Mouse (Mus musculus): ENCODE results near the gene Lmnb2. TPM values are rescaled to one million over a fixed set of nuclear protein-coding genes. Genes with fewer than 3 reads are reported as not detected.

The Lmnb2 gene
- polyA plus RNA-seq (2015; fragmentation: Nextera tagmentation; extraction: Ambion mirVana), result 10.5 and 12.7 TPM in 2 replicates

DNA sequence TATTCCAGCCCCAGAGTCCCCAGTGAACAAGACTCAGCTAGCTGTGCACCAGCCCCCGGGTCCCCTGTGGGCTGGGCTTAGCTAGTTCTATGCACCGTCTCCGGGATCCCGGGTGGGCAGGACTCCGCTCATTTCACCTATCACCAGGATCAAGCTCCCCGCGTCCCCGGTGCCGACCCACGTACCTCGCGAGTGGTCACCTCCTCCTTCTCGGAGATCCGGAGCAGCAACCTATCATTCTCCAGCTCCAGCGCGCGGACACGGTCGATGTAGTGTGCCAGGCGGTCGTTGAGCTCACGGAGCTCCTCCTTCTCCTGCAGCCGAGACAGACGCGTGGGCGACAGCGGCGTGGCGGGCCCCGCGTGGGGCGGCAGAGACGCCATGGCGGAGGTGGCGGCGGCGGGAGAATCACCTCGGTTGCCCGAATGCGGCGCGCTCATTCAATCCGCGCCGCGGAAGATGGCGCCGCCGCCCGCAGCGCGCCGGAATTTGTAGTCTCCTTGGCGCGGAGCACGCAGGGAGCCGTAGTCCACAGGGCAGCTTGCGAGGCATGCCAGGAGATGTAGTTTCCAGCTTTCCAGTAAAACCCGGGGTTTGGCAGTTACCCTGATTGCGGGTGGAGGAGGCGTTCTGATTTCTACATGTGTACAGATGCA is at the start of gene Lmnb2:
Gene Lmnb2, minus strand, starts transcription at position 467 of the 656 bp plus-strand sequence.

DNA sequence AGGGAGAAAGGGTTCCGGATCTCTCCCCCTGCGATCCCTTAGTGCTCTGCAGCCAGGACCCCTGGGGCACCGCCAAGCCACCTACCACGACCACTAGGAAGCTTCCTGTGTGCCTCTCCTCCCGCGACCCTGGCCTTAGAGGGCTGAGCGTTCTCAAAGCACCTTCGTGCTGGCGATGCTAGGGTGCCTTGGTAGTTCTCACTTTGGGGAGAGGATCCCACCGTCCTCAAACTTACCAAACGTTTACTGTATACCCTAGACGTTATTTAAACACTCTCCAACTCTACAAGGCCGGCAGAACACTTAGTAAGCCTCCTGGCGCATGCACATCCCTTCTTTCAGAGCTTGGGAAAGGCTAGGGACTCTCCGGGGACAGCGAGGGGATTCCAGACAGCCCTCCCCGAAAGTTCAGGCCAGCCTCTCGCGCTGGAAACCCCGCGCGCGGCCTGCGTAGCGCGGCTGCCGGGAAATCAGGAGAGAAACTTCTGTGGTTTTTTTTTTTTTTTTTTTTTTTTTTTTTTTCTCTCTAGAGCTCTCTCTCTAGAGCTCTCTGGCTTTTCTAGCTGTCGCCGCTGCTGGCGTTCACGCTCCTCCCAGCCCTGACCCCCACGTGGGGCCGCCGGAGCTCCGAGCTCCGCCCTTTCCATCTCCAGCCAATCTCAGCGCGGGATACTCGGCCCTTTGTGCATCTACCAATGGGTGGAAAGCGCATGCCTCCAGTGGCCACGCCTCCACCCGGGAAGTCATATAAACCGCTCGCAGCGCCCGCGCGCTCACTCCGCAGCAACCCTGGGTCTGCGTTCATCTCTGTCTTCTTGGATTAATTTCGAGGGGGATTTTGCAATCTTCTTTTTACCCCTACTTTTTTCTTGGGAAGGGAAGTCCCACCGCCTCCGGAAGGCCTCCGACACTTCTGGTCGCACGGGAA is 11.5 kb upstream of the Lmnb2 start, which contains the start of gene Gadd45b:
Gene Gadd45b, plus strand, starts transcription at position 775 of the 928 bp plus-strand sequence.

DNA sequence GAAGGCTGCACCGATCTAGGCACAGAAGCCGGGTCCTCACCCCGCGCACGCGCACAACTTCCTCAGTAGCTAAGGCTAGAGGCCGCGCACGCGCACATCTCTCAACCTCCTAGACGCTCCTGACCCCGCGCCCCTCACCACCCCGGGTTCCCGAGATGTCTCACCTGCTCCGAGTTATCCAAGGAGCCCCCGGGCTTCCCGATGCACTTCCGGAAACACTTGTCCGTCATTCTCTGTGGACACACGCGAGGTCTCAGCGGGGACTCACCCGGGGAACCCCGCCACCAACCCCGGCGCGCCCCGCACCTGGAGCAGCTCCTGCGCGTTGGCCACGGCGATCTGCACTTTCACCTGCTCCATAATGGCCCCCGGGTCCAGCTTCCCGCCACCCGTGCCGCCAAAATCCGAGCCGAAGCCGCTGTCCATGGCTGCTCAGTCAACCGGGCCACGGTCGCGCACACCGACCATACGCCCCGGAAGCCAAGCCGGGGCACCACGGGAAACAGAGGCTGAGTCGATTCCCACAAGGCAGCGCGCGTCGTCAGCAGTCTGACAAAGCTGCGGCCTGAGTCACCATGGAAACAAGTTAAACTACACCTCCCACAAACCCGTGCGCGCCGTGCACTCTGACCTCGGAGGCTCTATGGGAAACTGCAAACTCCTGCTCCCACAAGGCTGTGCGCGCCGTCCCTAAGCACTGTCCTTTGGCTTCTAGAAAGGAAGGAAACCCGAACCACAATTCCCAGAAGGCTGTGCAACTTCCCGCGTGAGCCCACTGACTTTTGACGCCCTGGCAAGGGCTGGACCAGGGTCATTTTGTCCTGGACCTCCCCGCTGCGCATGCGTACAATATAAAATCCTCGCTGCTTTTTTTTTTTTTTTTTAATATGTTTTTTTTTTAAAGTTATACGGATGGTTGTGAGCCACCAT is 17.5 kb downstream of the Lmnb2 start, which contains the start of gene Timm13:
Gene Timm13, minus strand, starts transcription at position 652 of the 930 bp plus-strand sequence.

DNA sequence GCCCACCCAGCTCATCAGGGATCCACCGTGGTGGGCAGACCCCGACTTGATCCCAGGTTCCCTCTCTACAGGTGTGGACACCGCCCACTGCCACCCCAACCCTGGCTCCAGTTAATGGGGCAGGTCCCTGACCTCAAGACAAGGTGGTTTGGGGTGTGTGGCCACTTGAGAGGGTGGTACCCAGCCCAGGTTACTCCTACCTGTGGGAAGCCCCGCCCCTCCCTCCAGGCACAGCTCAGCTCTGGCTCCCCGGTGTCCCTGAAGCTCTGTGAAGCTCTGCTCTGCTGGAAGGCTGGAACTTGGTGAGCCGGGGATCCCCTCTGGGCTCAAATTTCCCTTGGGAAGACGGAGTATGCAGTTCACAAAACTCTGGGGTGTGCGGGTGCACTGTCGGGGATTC is 46.5 kb downstream of the Lmnb2 start, which contains the start of gene Tmprss9:
Gene Tmprss9, plus strand, starts transcription at position 268 of the 400 bp plus-strand sequence.

DNA sequence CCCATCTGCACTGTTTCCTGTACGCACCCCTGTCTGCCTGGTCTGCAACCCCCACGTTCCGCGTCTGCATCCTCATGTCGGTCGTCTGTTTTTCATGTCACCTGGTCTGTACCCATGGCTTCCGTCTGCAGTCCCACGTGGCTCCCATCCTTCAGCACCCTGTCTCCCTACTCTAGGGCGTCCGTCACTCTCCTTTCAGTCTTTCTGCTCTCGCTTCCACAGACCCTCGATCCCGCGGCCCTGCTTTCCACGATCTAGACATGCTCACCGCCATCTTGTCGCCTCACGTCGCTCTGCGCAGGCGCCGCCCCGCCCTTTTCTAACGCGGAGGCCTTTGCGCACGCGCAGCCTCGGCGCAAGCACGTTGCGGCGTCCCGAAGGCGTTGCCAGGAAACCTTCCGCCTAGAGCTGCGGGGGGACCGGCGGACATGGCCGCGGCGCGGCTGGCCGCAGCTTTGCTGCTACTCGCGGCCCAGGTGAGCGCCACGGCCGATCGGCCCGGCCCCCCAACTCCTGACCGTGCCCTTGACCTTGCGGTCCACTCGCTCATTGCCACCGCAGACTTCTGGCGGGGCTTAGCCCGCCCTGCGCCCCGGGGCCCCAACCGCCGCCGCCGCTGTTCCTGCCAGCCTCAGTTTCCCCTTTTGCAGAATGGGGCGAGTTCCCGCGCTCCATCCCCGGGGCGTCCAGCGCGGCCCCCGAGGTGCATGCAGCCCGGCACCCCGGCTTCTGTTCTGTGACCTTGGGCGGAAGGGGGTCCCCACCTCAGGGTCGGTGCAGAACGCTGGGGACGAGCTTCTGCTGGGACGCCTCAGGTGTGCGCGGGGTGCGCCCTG is 62.9 kb downstream of the Lmnb2 start, which contains the start of the genes Lsm7 and Sppl2b:
Gene Lsm7, minus strand, starts transcription at position 297 of the 836 bp plus-strand sequence.
Gene Sppl2b, plus strand, starts transcription at position 363 of the 836 bp plus-strand sequence.

Other genes starting within 250 kb of the Lmnb2 start
- gene Mknk2, start 240.1 kb downstream of the Lmnb2 start, polyA plus RNA-seq (2015; fragmentation: Nextera tagmentation; extraction: Ambion mirVana), result 108 and 112 TPM in 2 replicates
- 27.5 and 34.4 TPM in 2 replicates for gene Mob3a, start 216.3 kb downstream of the Lmnb2 start, polyA plus RNA-seq (2015; fragmentation: Nextera tagmentation; extraction: Ambion mirVana)
- gene Izumo4, start 216.1 kb downstream of the Lmnb2 start, polyA plus RNA-seq (2015; fragmentation: Nextera tagmentation; extraction: Ambion mirVana), result 12.1 and 16.9 TPM in 2 replicates
- 24.1 and 30.9 TPM in 2 replicates for gene Ap3d1, start 176.0 kb downstream of the Lmnb2 start, polyA plus RNA-seq (2015; fragmentation: Nextera tagmentation; extraction: Ambion mirVana)
- 10.4 and 11.4 TPM in 2 replicates for gene Dot1l, start 163.0 kb downstream of the Lmnb2 start, polyA plus RNA-seq (2015; fragmentation: Nextera tagmentation; extraction: Ambion mirVana)
- gene Sf3a2, start 120.0 kb downstream of the Lmnb2 start, polyA plus RNA-seq (2015; fragmentation: Nextera tagmentation; extraction: Ambion mirVana), result 43.1 and 44.2 TPM in 2 replicates
- gene Plekhj1, start 119.6 kb downstream of the Lmnb2 start, polyA plus RNA-seq (2015; fragmentation: Nextera tagmentation; extraction: Ambion mirVana), result 91.0 and 101 TPM in 2 replicates
- gene Amh, start 113.0 kb downstream of the Lmnb2 start, polyA plus RNA-seq (2015; fragmentation: Nextera tagmentation; extraction: Ambion mirVana), result 0.07 TPM in 1 of 2 replicates, not detected in the other
- gene Jsrp1, start 104.7 kb downstream of the Lmnb2 start, polyA plus RNA-seq (2015; fragmentation: Nextera tagmentation; extraction: Ambion mirVana), result 0.13 and 0.29 TPM in 2 replicates
- gene Oaz1, start 91.6 kb downstream of the Lmnb2 start, polyA plus RNA-seq (2015; fragmentation: Nextera tagmentation; extraction: Ambion mirVana), result 1,694 and 1,746 TPM in 2 replicates
- 0.24 TPM in 1 of 2 replicates, not detected in the other for gene Lingo3, start 74.2 kb downstream of the Lmnb2 start, polyA plus RNA-seq (2015; fragmentation: Nextera tagmentation; extraction: Ambion mirVana)
- 245 and 270 TPM in 2 replicates for gene Lsm7, start 63.0 kb downstream of the Lmnb2 start, polyA plus RNA-seq (2015; fragmentation: Nextera tagmentation; extraction: Ambion mirVana)
- gene Sppl2b, start 63.0 kb downstream of the Lmnb2 start, polyA plus RNA-seq (2015; fragmentation: Nextera tagmentation; extraction: Ambion mirVana), result 70.4 and 75.6 TPM in 2 replicates
- gene Tmprss9, start 46.4 kb downstream of the Lmnb2 start, polyA plus RNA-seq (2015; fragmentation: Nextera tagmentation; extraction: Ambion mirVana), result 0.08 TPM in 1 of 2 replicates, not detected in the other
- gene Timm13, start 17.3 kb downstream of the Lmnb2 start, polyA plus RNA-seq (2015; fragmentation: Nextera tagmentation; extraction: Ambion mirVana), result 233 and 235 TPM in 2 replicates
- 10.3 and 11.5 TPM in 2 replicates for gene Gadd45b, start 11.8 kb upstream of the Lmnb2 start, polyA plus RNA-seq (2015; fragmentation: Nextera tagmentation; extraction: Ambion mirVana)
- gene Gng7, start 96.7 kb upstream of the Lmnb2 start, polyA plus RNA-seq (2015; fragmentation: Nextera tagmentation; extraction: Ambion mirVana), result 0.67 and 0.95 TPM in 2 replicates
- not detected in 2 replicates for gene Diras1, start 107.4 kb upstream of the Lmnb2 start, polyA plus RNA-seq (2015; fragmentation: Nextera tagmentation; extraction: Ambion mirVana)
- gene Slc39a3, start 119.2 kb upstream of the Lmnb2 start, polyA plus RNA-seq (2015; fragmentation: Nextera tagmentation; extraction: Ambion mirVana), result 5.5 and 7.1 TPM in 2 replicates
- 54.6 and 63.6 TPM in 2 replicates for gene Sgta, start 141.9 kb upstream of the Lmnb2 start, polyA plus RNA-seq (2015; fragmentation: Nextera tagmentation; extraction: Ambion mirVana)
- gene Thop1, start 151.8 kb upstream of the Lmnb2 start, polyA plus RNA-seq (2015; fragmentation: Nextera tagmentation; extraction: Ambion mirVana), result 19.3 and 20.4 TPM in 2 replicates
- gene Creb3l3, start 180.6 kb upstream of the Lmnb2 start, polyA plus RNA-seq (2015; fragmentation: Nextera tagmentation; extraction: Ambion mirVana), result 0.30 and 0.38 TPM in 2 replicates
- 93.5 and 93.8 TPM in 2 replicates for gene Map2k2, start 187.7 kb upstream of the Lmnb2 start, polyA plus RNA-seq (2015; fragmentation: Nextera tagmentation; extraction: Ambion mirVana)
- 59.5 and 59.9 TPM in 2 replicates for gene Zbtb7a, start 217.0 kb upstream of the Lmnb2 start, polyA plus RNA-seq (2015; fragmentation: Nextera tagmentation; extraction: Ambion mirVana)
- gene Pias4, start 249.7 kb upstream of the Lmnb2 start, polyA plus RNA-seq (2015; fragmentation: Nextera tagmentation; extraction: Ambion mirVana), result 25.3 and 25.7 TPM in 2 replicates